Mouse (Mus musculus) forebrain, embryonic 13.5 days (tissue): ENCODE measurements around the gene Glb1l. TPM values are rescaled to one million over a fixed set of nuclear protein-coding genes. Genes with fewer than 3 reads are reported as not detected.
A peak's percentile ranks its signal among the peaks of the same experiment; 100 is the strongest.

Experiments used
- ATAC-seq: fragments of 200-750 bp; cut with Nextera tagmentation; 2 replicates; pipeline ENCODE4 v1.8.0; 2017
- H3K27ac ChIP-seq: fragments of 300-500 bp; sonication (generic); 2 replicates; pipeline ENCODE4 v1.5.1; 2015; ENCODE audit warnings: inconsistent platforms, mild to moderate bottlenecking, moderate library complexity
- H3K27me3 ChIP-seq: fragments of 300-500 bp; sonication (generic); 2 replicates; pipeline ENCODE4 v1.6.1; 2015; ENCODE audit warnings: mild to moderate bottlenecking, inconsistent platforms
- H3K36me3 ChIP-seq: fragments of 300-500 bp; sonication (generic); 2 replicates; pipeline ENCODE4 v1.6.1; 2015; ENCODE audit warnings: mild to moderate bottlenecking, inconsistent platforms; ENCODE audit not compliant: poor library complexity, severe bottlenecking
- H3K4me1 ChIP-seq: fragments of 300-500 bp; sonication (generic); 2 replicates; pipeline ENCODE4 v1.6.1; 2015; ENCODE audit warnings: inconsistent platforms
- H3K4me2 ChIP-seq: fragments of 300-500 bp; sonication (generic); 2 replicates; pipeline ENCODE4 v1.6.1; 2015; ENCODE audit warnings: inconsistent platforms, mild to moderate bottlenecking, moderate library complexity
- H3K4me3 ChIP-seq: fragments of 300-500 bp; sonication (generic); 2 replicates; pipeline ENCODE4 v1.5.1; 2015; ENCODE audit warnings: mild to moderate bottlenecking, inconsistent platforms
- H3K9ac ChIP-seq: fragments of 300-500 bp; sonication (generic); 2 replicates; pipeline ENCODE4 v1.6.1; 2015; ENCODE audit warnings: mild to moderate bottlenecking, inconsistent platforms
- H3K9me3 ChIP-seq: fragments of 300-500 bp; sonication (generic); replicated peaks from 2 replicates; pipeline ENCODE4 v1.6.1; 2016; ENCODE audit warnings: inconsistent platforms
- WGBS: fragments of 180-500 bp; shearing (Covaris S2); methylation state at CpG from one replicate; pipeline ENCODE4 v1.1.7; 2015; 5-methylcytosine and 5-hydroxymethylcytosine counted together
- polyA plus RNA-seq: library from polyadenylated mRNA; unstranded; fragments of >200 nt; fragmentation: Nextera tagmentation; extraction: Ambion mirVana; gene quantifications from 2 replicates; pipeline ENCODE4 v1.2.1, GENCODE M21; 2015

Gene Glb1l
- polyA plus RNA-seq, result 14.6 and 21.1 TPM in 2 replicates

- Histone ChIP-seq H3K9me3 (no peaks in the 10 kb centered on the region), H3K36me3 (peaks cover 37% of the 10 kb centered on the region), H3K9ac (peak within 1 kb of the TSS; percentile 93), H3K4me1 (peaks cover 42% of the 10 kb centered on the region), H3K4me3 (peak within 1 kb of the TSS; percentile 97), H3K27me3 (no peaks in the 10 kb centered on the region; the same call in 1 of the 2 replicates), H3K4me2 (peak within 1 kb of the TSS; percentile 92), H3K27ac (no peak within 1 kb of the TSS)
- WGBS, result 6% methylated on average over 42 of the region's 42 CpGs
- peak; percentile 98 for ATAC-seq
Measured at GRCm38 (mm10) chr1:75210136-75211087, at the start of gene Glb1l, which contains the start of gene Stk16. Glb1l (minus strand) TSS chr1:75210813. Stk16 (plus strand) TSS chr1:75210838.

- Histone ChIP-seq H3K9ac (no peak overlapping the region), H3K36me3 (no peaks in the 10 kb centered on the region), H3K27ac (no peak overlapping the region), H3K4me3 (no peak overlapping the region), H3K4me2 (no peak overlapping the region), H3K9me3 (no peaks in the 10 kb centered on the region), H3K4me1 (peaks cover 7% of the 10 kb centered on the region), H3K27me3 (peaks cover 11% of the 10 kb centered on the region)
- no peak for ATAC-seq
- WGBS, result 77% methylated on average over 10 of the region's 10 CpGs
Measured at GRCm38 (mm10) chr1:75255516-75256046, 45.0 kb upstream of the Glb1l start.

- peak overlapping the region; percentile 35; the same call in 1 of the 2 replicates for H3K27ac ChIP-seq
- WGBS, result 67% methylated on average over 8 of the region's 8 CpGs
- no peaks in the 10 kb centered on the region for H3K36me3 ChIP-seq
- H3K9ac ChIP-seq, result no peak overlapping the region
- H3K27me3 ChIP-seq, result peaks cover 7% of the 10 kb centered on the region; the same call in 1 of the 2 replicates
- no peak overlapping the region for H3K4me2 ChIP-seq
- H3K9me3 ChIP-seq, result no peaks in the 10 kb centered on the region
- no peak overlapping the region for H3K4me3 ChIP-seq
- peak; percentile 16; the same call in 1 of the 2 replicates for ATAC-seq
- peaks cover 7% of the 10 kb centered on the region for H3K4me1 ChIP-seq
Measured at GRCm38 (mm10) chr1:75254625-75255013, 44.0 kb upstream of the Glb1l start.

GRCm38 (mm10) chr1:75253849-75254624 lies 43.4 kb upstream of the Glb1l start:
- no peaks in the 10 kb centered on the region for H3K36me3 ChIP-seq
- no peak overlapping the region for H3K4me3 ChIP-seq
- no peak overlapping the region for H3K27ac ChIP-seq
- H3K27me3 ChIP-seq, result peaks cover 7% of the 10 kb centered on the region; the same call in 1 of the 2 replicates
- no peak overlapping the region for H3K4me2 ChIP-seq
- H3K9ac ChIP-seq, result no peak overlapping the region
- peaks cover 7% of the 10 kb centered on the region for H3K4me1 ChIP-seq
- whole genome bisulfite sequencing, result 64% methylated on average over 16 of the region's 16 CpGs
- peak; percentile 9 for ATAC-seq
- H3K9me3 ChIP-seq, result no peaks in the 10 kb centered on the region

GRCm38 (mm10) chr1:75253029-75253428 lies 42.4 kb upstream of the Glb1l start:
- H3K27ac ChIP-seq, result no peak overlapping the region
- H3K4me3 ChIP-seq, result no peak overlapping the region
- H3K36me3 ChIP-seq, result no peaks in the 10 kb centered on the region
- 77% methylated on average over 16 of the region's 16 CpGs for WGBS
- H3K27me3 ChIP-seq, result peaks cover 3% of the 10 kb centered on the region; the same call in 1 of the 2 replicates
- no peak for ATAC-seq
- peaks cover 14% of the 10 kb centered on the region for H3K4me1 ChIP-seq
- H3K9ac ChIP-seq, result no peak overlapping the region
- H3K4me2 ChIP-seq, result no peak overlapping the region
- H3K9me3 ChIP-seq, result no peaks in the 10 kb centered on the region

DNA sequence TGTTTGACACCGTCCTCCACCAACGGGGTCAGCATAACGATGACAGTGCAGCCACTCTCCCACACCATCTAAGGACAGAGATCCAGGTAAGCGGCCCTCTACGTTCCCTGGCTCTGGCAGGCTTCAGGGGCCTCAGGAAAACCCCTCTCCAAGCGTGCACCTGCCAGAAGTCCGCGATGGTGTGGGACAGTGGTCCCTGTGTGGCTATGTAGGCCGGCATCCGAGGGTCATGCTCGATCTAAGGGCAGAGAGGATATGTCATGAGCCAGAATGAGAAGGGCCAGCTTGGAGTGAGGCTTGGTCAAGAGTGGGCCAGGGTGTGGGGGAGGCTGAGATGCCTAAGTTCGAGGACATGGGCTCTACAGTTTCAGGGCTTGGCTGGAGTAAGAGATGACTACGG lies 41.7 kb upstream of the Glb1l start:
- Histone ChIP-seq H3K4me2 (no peak overlapping the region), H3K27ac (no peak overlapping the region), H3K9me3 (no peaks in the 10 kb centered on the region), H3K36me3 (no peaks in the 10 kb centered on the region), H3K27me3 (no peaks in the 10 kb centered on the region), H3K9ac (no peak overlapping the region), H3K4me1 (peaks cover 21% of the 10 kb centered on the region), H3K4me3 (no peak overlapping the region)
- ATAC-seq, result no peak
- WGBS, result 73% methylated on average over 13 of the region's 13 CpGs

DNA sequence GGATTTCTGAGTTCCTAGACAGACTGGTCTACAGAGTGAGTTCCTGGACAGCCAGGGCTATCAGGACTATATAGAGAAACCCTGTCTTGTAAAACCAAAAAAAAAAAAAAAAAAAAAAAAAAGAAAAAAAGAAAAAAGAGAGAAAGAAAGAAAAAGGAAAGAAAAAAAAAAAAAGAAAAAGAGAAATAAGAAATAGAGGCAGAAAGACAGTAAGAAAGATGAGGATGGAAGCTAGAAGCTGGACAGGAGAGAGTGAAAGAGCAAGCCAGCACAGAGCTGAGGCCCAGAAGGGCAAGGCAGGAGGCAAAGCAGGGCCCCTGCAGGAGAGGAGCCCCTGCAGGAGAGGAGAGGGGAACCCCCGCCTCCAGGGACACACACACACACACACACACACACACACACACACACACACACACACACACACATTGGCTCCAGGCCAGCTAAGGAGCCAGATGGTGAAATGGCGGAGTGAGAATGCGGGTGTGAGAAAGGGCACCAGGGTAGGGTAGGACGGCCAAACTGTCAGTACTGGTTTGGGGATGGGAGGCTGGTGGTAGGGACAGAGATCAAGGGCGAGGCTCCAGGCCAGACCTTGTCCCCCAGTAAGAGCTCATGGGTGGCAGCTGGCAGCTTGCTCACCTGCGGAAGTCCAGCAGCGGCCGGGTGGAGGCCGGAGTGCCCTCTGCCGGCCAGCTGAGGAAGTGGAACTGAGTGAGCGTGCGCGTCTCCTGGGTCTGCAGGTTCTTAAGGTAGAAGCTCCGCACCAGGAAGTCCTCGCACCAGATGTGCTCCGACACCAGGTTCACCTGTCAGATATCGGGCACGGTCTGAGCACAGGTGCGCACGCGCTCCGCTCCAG lies 40.7 kb upstream of the Glb1l start:
- 2% methylated on average over 22 of the region's 22 CpGs for WGBS
- H3K36me3 ChIP-seq, result no peaks in the 10 kb centered on the region
- ATAC-seq, result peak; percentile 42
- H3K4me3 ChIP-seq, result peak overlapping the region; percentile 18
- no peaks in the 10 kb centered on the region for H3K27me3 ChIP-seq
- H3K4me1 ChIP-seq, result peaks cover 23% of the 10 kb centered on the region
- H3K9me3 ChIP-seq, result no peaks in the 10 kb centered on the region
- no peak overlapping the region for H3K27ac ChIP-seq
- H3K9ac ChIP-seq, result 0 out of 2 replicates have a peak overlapping the region, but pooled peaks have one; percentile 5
- H3K4me2 ChIP-seq, result peak overlapping the region; percentile 54

DNA sequence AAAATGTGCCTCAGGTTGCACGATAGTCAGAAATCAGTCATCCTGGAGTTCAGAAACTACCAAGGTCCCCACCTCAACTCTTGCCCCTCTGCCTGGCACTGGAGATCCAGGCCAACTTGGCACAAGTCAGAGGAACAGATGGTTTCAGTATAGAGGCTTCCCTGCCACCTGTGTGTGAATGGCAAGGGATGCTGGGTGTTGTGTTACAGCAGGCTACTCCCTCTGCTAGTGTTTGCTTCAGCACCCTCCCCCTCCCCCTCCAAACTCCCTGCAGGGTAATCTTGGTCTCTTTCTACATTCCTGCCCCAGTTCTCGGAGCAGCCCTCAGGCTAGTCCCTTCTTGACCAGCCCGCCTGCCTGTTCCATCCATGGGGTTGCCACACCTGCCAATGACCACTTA lies 39.9 kb upstream of the Glb1l start:
- Histone ChIP-seq H3K27me3 (no peaks in the 10 kb centered on the region), H3K4me1 (peaks cover 23% of the 10 kb centered on the region), H3K4me2 (no peak overlapping the region), H3K36me3 (no peaks in the 10 kb centered on the region), H3K9ac (no peak overlapping the region), H3K4me3 (no peak overlapping the region), H3K27ac (peak overlapping the region; percentile 57), H3K9me3 (no peaks in the 10 kb centered on the region)
- WGBS, result 54% methylated on average over 3 of the region's 3 CpGs
- no peak for ATAC-seq

DNA sequence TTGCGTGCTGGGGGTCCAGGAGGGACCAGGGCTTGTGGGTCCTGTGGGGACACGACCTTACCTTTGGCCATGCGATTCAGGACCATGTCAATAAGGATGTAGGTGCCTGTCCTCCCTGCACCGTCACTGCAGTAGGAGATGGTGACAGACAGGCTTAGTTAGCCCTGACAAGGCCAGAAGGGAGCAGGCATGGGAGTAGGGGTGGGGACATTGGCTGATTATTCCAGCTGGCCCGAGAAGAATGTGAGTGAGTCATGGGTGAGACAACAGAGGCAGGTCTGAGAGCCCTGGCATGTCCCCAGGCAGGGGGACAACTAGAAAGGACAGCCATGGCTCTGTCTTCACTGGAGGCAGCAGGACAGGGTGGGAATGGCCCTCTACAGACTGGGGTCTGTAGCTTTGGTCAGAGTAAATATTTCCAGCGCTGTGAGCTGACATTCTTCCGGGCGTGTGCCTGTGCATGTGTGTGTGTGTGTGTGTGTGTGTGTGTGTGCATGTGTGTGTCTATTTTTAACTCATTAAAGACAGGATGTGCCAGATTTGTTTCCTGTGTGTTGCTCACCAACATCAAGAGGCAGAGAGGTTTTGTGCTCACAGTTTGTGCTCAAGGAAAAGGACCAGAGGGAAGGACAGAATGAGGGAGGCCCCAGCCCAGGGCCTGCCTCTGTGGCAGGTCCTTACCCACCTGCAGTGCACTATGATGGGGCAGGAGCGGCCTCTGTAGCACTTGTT lies 37.6 kb upstream of the Glb1l start:
- no peak overlapping the region for H3K4me3 ChIP-seq
- WGBS, result 58% methylated on average over 9 of the region's 9 CpGs
- H3K27me3 ChIP-seq, result no peaks in the 10 kb centered on the region
- peak overlapping the region; percentile 12; the same call in 1 of the 2 replicates for H3K9ac ChIP-seq
- H3K27ac ChIP-seq, result no peak overlapping the region
- H3K9me3 ChIP-seq, result no peaks in the 10 kb centered on the region
- no peak for ATAC-seq
- H3K4me1 ChIP-seq, result peaks cover 23% of the 10 kb centered on the region
- peaks cover 11% of the 10 kb centered on the region for H3K36me3 ChIP-seq
- no peak overlapping the region for H3K4me2 ChIP-seq

- no peaks in the 10 kb centered on the region for H3K27me3 ChIP-seq
- no peak overlapping the region for H3K27ac ChIP-seq
- H3K9me3 ChIP-seq, result no peaks in the 10 kb centered on the region
- 82% methylated on average over 16 of the region's 16 CpGs for WGBS
- H3K9ac ChIP-seq, result peak overlapping the region; percentile 12; the same call in 1 of the 2 replicates
- peaks cover 23% of the 10 kb centered on the region for H3K4me1 ChIP-seq
- no peak for ATAC-seq
- H3K36me3 ChIP-seq, result peaks cover 15% of the 10 kb centered on the region
- no peak overlapping the region for H3K4me3 ChIP-seq
- no peak overlapping the region for H3K4me2 ChIP-seq
Measured at GRCm38 (mm10) chr1:75247071-75247930, 36.7 kb upstream of the Glb1l start.
